Mouse (Mus musculus) cerebellum, adult 2 months (tissue): ENCODE results near the gene Sec16a.

Experiments used
- CTCF ChIP-seq: fragments of 200-500 bp; IDR thresholded peaks from 2 replicates; pipeline ENCODE4 v1.5.1; 2011; ENCODE audit warnings: low read depth, mild to moderate bottlenecking, control low read depth, low read length, moderate library complexity, borderline replicate concordance; ENCODE audit not compliant: insufficient read depth
- POLR2A ChIP-seq: fragments of 200-500 bp; IDR thresholded peaks from 2 replicates; pipeline ENCODE4 v1.6.1; 2011; ENCODE audit warnings: low read length, control low read depth, borderline replicate concordance; ENCODE audit not compliant: insufficient read depth

DNA sequence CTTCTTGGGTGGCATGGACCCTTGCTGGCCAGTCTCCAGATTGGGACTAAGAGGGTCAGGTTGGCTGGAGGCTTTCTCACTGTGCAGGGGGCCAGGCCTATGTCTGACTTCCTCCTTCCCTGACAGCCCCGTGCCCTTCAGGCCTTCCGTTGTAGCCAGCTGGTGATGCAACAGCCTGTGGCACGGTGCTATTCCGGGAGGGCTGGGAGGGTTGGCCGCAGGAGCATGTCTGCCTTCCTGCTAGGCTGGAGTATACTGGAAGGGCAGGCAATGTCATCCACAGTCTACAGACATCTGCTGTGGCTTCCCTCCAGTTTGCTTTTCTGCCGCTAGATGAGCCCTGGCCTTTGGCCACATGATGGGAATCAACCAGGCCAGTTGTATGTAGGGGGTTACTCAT, 85.0 kb downstream of the Sec16a start:
- no peak for TF ChIP-seq CTCF
- no peak for TF ChIP-seq POLR2A
